Mouse (Mus musculus) testis, adult 2 months (tissue): ENCODE data around the gene Psma5. TPM values are rescaled to one million over a fixed set of nuclear protein-coding genes. Genes with fewer than 3 reads are reported as not detected.

Source experiments
- H3K27ac ChIP-seq: fragments of 200-500 bp; 2 replicates; pipeline ENCODE4 v1.5.1; 2012; ENCODE audit warnings: low read depth, low read length; ENCODE audit not compliant: control insufficient read depth, insufficient read depth
- H3K27me3 ChIP-seq: fragments of 200-500 bp; 2 replicates; pipeline ENCODE4 v1.6.1; 2012; ENCODE audit warnings: mild to moderate bottlenecking, low read length, moderate library complexity; ENCODE audit not compliant: control insufficient read depth, insufficient read depth
- H3K36me3 ChIP-seq: fragments of 200-500 bp; 2 replicates; pipeline ENCODE4 v1.6.1; 2012; ENCODE audit warnings: mild to moderate bottlenecking, low read length; ENCODE audit not compliant: control insufficient read depth, insufficient read depth
- H3K4me1 ChIP-seq: fragments of 200-500 bp; 2 replicates; pipeline ENCODE4 v1.6.1; 2012; ENCODE audit warnings: low read length; ENCODE audit not compliant: control insufficient read depth, insufficient read depth
- H3K4me3 ChIP-seq: fragments of 200-500 bp; 2 replicates; pipeline ENCODE4 v1.5.1; 2012; ENCODE audit warnings: low read depth, mild to moderate bottlenecking, low read length, moderate library complexity, mixed read lengths; ENCODE audit not compliant: control insufficient read depth
- CTCF ChIP-seq: fragments of 200-500 bp; IDR thresholded peaks from 2 replicates; pipeline ENCODE4 v1.5.1; 2012; ENCODE audit warnings: low read depth, mild to moderate bottlenecking, inconsistent platforms, low read length, moderate library complexity; ENCODE audit not compliant: control insufficient read depth, insufficient read depth, insufficient replicate concordance
- POLR2A ChIP-seq: fragments of 200-500 bp; IDR thresholded peaks from 2 replicates; pipeline ENCODE4 v1.6.1; 2012; ENCODE audit warnings: low read depth, mild to moderate bottlenecking, inconsistent platforms, low read length, moderate library complexity; ENCODE audit not compliant: control insufficient read depth
- polyA plus RNA-seq: library from polyadenylated mRNA; depleted of rRNA; stranded (reverse); fragments of >200 nt; gene quantifications from 2 replicates; pipeline ENCODE4 v1.2.3, GENCODE M21; 2012

Psma5 gene
- polyA plus RNA-seq, 1 experiment, result 38.2 TPM

DNA sequence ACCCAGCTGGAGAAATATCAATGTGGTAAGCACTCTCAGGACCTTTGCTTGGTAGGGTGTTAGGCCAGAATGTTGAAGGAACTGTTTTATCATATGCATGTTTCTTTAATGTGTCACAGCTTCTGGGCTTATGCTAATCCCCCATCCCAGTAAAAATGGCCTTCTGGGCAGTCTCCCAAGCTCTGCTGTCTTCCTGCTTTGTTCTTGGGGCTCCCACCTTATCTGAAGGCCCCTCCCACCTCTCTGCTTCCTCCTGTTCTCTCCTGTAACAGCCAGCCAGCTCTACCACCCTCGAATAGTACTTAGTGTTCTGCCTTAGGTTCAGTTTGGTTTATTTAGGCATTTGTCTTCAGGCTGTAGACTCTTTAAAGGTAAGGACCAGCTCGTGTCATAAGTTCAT is 37.7 kb downstream of the Psma5 start:
- TF ChIP-seq POLR2A (no peak), CTCF (no peak)
- Histone ChIP-seq H3K4me1 (peaks cover 7% of the 10 kb centered on the region), H3K27ac (peak overlapping the region; percentile 14), H3K36me3 (no peaks in the 10 kb centered on the region), H3K27me3 (no peaks in the 10 kb centered on the region), H3K4me3 (no peak overlapping the region)

- no peaks in the 10 kb centered on the region for H3K27me3 ChIP-seq
- H3K4me1 ChIP-seq, result peaks cover 7% of the 10 kb centered on the region
- no peak for TF ChIP-seq POLR2A
- TF ChIP-seq CTCF, result no peak
- peak overlapping the region; percentile 72 for H3K27ac ChIP-seq
- no peaks in the 10 kb centered on the region for H3K36me3 ChIP-seq
- no peak overlapping the region for H3K4me3 ChIP-seq
Observed at GRCm38 (mm10) chr3:108295379-108296219, 38.9 kb downstream of the Psma5 start.

- TF ChIP-seq CTCF, result no peak
- no peak for TF ChIP-seq POLR2A
- H3K4me1 ChIP-seq, result peaks cover 7% of the 10 kb centered on the region
- H3K27me3 ChIP-seq, result no peaks in the 10 kb centered on the region
- peak overlapping the region; percentile 72 for H3K27ac ChIP-seq
- no peaks in the 10 kb centered on the region for H3K36me3 ChIP-seq
- no peak overlapping the region for H3K4me3 ChIP-seq
Observed at GRCm38 (mm10) chr3:108296220-108297049, 39.7 kb downstream of the Psma5 start.

DNA sequence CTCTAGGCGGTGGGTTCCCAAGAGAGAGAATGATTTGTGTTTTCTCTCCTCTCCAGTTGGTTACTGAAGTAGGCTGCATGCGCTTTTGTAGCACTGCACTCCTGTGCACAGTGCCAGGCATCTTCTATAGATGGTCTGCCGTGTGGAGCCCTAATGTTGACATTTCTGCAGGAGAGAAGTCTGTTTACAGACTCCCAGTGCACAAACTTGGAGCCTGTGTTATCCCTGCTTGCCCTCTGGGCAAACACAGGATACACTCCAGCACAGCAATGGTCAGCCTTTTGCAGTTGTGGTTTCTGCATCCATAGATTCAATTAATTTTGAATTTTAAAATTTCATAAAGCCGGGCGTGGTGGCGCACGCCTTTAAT is 40.3 kb downstream of the Psma5 start:
- Histone ChIP-seq H3K27ac (peak overlapping the region; percentile 12), H3K36me3 (no peaks in the 10 kb centered on the region), H3K4me3 (no peak overlapping the region), H3K27me3 (no peaks in the 10 kb centered on the region), H3K4me1 (peaks cover 7% of the 10 kb centered on the region)
- TF ChIP-seq CTCF, result no peak
- no peak for TF ChIP-seq POLR2A

- no peak overlapping the region for H3K4me3 ChIP-seq
- H3K27ac ChIP-seq, result no peak overlapping the region
- TF ChIP-seq POLR2A, result no peak
- no peak for TF ChIP-seq CTCF
- no peaks in the 10 kb centered on the region for H3K36me3 ChIP-seq
- H3K27me3 ChIP-seq, result no peaks in the 10 kb centered on the region
- peaks cover 7% of the 10 kb centered on the region for H3K4me1 ChIP-seq
Observed at GRCm38 (mm10) chr3:108297603-108298553, 41.2 kb downstream of the Psma5 start.

- TF ChIP-seq POLR2A (no peak), CTCF (no peak)
- Histone ChIP-seq H3K27ac (no peak overlapping the region), H3K36me3 (no peaks in the 10 kb centered on the region), H3K4me3 (no peak overlapping the region), H3K4me1 (peaks cover 4% of the 10 kb centered on the region), H3K27me3 (no peaks in the 10 kb centered on the region)
Observed at GRCm38 (mm10) chr3:108300455-108301030, 43.8 kb downstream of the Psma5 start.
